Mouse (Mus musculus) adrenal gland, adult 10 weeks (tissue): ENCODE results near the gene Man1c1. TPM values are rescaled to one million over a fixed set of nuclear protein-coding genes. Genes with fewer than 3 reads are reported as not detected.

Experiments used
- polyA plus RNA-seq: library from polyadenylated mRNA; stranded (reverse); fragments of 350-450 nt; fragmentation: Illumina TruSeq; extraction: RNeasy Lipid Tissue Mini Kit (QIAGEN cat#74804); gene quantifications from one replicate; pipeline ENCODE4 v1.2.3, GENCODE M21; 2014; ENCODE audit warnings: low read depth, low replicate concordance

Man1c1 gene
- polyA plus RNA-seq, result 11.4 TPM

GRCm38 (mm10) chr4:134703835-134704546, at the start of gene Man1c1:
Gene Man1c1 (minus strand): TSS chr4:134704290.

GRCm38 (mm10) chr4:134551494-134552316, 152.4 kb downstream of the Man1c1 start, which contains the start of gene Selenon:
Gene Selenon (minus strand): TSS chr4:134552166.

GRCm38 (mm10) chr4:134534932-134535786, 168.9 kb downstream of the Man1c1 start, which contains the start of gene Mtfr1l:
Gene Mtfr1l (minus strand): TSS chr4:134535387.

Other genes with a start within 250 kb of the Man1c1 start
- gene Stmn1, start 236.0 kb downstream of the Man1c1 start, polyA plus RNA-seq, result 34.7 TPM
- 21.2 TPM for gene Paqr7, start 207.6 kb downstream of the Man1c1 start, polyA plus RNA-seq
- 0.64 TPM for gene Aunip, start 193.3 kb downstream of the Man1c1 start, polyA plus RNA-seq
- 62.9 TPM for gene Mtfr1l, start 168.9 kb downstream of the Man1c1 start, polyA plus RNA-seq
- gene Selenon, start 152.1 kb downstream of the Man1c1 start, polyA plus RNA-seq, result 4.4 TPM
- gene Ldlrap1, start 63.7 kb upstream of the Man1c1 start, polyA plus RNA-seq, result 3.1 TPM
- 41.8 TPM for gene Maco1, start 149.1 kb upstream of the Man1c1 start, polyA plus RNA-seq
- not detected for gene Rhd, start 160.2 kb upstream of the Man1c1 start, polyA plus RNA-seq
- gene Tmem50a, start 210.7 kb upstream of the Man1c1 start, polyA plus RNA-seq, result 136 TPM
- gene Rsrp1, start 219.3 kb upstream of the Man1c1 start, polyA plus RNA-seq, result 959 TPM
- 93.8 TPM for gene Syf2, start 226.6 kb upstream of the Man1c1 start, polyA plus RNA-seq